Mouse (Mus musculus): ENCODE measurements at regions not wholly inside any gene's neighbourhood (a gene's known extent, or its start where the extent isn't known, plus 50 kb on each side); places are given as distances from the start of the nearest gene placed in this dataset.
"Not testable (repeated sequence)": the region's sequence is repeated elsewhere in the genome, so short reads cannot be mapped to it uniquely, and the experiment has no call there.

DNA sequence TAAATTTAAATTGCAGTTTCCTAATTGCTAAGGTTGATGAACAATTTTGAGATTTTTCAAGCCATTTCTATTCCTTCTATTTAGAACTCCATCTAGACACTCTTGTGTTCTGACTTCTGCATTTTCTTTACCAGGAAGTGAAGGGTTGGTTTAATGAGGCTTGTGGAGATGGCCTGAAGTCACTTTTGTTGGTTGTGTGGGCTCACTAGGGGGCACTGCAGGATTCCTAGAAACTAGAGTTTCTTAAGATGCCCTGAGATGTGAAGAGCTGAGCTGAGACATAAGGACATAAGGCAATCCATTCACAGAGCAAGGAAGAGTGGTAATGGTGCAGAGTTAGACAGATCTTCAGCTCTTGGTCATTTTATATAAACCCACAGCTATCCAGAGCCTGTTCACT lies 656.6 kb downstream of the Dad1 start:
- in situ Hi-C loops (cut with MboI) = not testable (repeated sequence)

- in situ Hi-C loops (cut with MboI) = not testable (repeated sequence)
Measured at GRCm38 (mm10) chr14:53590601-53591000, 663.3 kb downstream of the Dad1 start.

DNA sequence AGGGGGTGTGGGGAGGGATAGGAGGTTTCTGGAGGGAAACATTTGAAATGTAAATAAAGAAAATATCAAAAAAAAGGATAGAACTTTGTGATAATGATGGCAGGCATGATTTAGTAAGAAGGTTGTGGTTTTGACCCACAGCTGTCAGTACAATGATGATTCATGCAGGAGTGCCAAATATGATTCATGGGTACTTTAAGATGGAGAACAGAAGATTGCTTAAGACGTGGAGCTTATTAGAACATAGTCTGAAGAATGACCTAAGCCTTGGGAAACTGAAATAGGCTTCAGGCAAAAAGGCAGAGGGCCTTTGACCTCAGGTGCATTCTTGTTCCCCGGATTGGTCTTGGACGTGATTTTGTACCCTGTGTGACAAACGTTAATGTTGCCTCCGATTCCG lies 671.4 kb downstream of the Dad1 start:
- in situ Hi-C loops (cut with MboI) = not testable (repeated sequence)

DNA sequence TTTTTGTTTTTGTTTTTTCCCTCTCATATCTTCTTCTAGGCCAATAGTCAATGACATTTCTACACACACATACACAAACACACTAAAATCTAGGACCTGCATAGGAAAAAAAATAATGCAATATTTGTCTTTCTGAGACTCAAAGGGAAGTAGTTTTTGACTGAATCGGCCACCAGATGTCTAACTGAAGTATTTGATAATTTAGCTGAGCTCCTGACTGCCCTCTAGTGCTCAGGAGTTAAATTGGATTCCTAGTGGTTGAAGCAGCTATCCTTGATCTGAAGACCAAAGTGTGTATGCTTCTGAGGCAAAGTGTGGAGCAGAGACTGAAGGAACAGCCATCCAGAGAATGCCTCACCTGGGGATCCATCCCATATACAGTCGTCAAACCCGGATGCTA lies 672.2 kb downstream of the Dad1 start:
- in situ Hi-C loops (cut with MboI) = not testable (repeated sequence)

DNA sequence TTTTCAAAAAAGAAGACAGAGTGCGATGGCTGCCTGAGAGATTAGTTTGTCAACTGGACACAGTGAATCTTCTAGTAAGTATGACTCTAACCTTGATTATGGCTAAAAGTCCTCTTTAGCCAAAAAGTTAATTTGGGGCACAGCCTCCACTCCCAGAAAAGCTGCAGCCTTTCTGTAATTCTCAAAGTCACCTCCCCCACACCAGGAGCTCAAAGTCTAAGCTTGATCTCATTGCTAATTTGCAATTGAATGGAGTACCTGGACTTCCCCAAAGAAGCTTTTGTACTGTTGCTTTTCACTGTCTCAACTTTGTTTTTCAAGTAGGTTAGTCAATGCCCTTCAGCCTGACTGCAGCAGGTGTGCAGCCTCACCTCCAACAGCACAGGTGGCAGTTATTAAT lies 677.0 kb downstream of the Dad1 start:
- in situ Hi-C loops (cut with MboI) = not testable (repeated sequence)

DNA sequence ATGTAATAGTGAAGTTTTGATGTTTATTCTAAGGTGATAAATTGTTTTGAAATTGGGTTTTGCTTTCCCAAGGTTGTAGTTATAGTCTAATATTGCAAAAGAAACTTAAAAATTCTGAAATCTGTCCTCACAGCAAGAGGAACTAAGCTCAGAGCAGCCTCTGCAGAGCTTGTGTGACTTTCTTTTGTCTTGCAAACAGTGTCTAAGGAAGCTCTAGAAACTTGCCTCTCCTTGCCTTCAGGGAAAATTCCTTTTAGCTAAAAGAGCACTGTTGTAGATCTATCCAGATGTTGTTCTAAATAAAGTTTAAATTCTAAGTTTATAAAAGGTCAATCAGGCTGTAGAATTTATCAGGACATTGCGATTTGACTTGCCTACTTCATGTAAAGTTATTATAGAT lies 681.2 kb downstream of the Dad1 start:
- in situ Hi-C loops (cut with MboI) = not testable (repeated sequence)

DNA sequence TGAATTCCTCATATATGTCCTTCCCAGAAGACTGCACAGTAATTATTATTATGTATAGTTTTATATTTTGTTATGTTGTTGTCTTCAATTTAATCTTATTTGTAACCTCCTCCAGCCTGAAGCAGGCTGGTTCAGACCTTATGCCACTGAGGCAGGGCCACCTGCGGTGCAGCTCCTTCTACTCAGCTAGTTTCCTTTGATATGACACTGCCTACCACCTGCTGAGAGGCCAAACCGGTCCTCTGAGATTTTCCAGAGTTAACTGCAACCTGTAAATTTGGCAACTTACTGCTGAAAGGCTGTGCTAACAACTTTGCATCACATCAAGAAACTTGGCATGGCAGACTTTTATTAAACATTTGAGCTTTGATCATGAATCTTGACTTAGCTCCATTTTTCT lies 691.3 kb downstream of the Dad1 start:
- in situ Hi-C loops (cut with MboI) = no loop called here

GRCm38 (mm10) chr14:53560146-53560545 lies 693.8 kb downstream of the Dad1 start:
- in situ Hi-C loops (cut with MboI) = not testable (repeated sequence)

DNA sequence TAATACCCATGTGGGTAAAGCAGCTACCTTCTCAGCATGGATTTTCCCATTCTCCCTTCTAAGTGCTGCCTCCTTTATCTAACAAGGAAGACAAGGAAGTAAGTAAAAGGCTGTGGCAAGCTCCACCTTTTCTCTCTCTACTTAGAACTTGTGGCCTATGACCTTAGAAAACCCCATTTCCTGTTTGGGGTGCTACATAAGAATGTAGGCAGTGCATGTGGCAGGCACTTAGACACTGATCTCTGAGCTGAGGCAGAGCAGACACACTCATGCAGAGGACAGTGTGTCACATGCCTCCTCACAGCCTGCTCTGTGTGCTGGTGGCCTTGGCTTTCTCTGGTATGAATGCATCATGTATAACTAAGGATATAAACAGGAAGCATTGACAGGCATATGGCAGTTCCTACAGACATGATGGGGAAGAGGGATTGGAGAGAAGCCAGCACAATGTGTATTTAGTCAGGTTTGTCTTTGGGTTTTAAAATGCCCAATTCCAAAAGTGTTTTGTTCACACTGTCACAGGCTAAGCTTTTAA lies 694.5 kb downstream of the Dad1 start:
- in situ Hi-C loops (cut with MboI) = not testable (repeated sequence)

DNA sequence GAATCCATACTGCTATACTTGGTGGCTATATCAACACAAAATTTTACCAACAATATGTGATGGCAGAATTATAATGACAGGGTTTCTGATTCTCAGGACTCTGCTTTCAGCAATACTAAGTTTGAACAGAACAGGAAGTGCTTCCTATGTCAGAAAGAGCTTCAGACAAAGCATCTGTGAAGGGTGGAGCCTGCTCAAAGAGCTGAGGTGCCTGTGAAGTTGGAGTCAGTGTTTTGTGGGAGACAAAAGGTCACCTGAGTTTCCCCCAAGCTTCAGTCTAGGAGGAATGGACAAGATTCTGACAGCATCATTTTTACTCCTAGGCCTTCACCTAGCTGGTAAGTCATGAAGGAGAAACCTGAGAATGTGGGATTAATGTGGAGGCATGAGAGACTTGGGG lies 700.1 kb downstream of the Dad1 start:
- in situ Hi-C loops (cut with MboI) = no loop called here

DNA sequence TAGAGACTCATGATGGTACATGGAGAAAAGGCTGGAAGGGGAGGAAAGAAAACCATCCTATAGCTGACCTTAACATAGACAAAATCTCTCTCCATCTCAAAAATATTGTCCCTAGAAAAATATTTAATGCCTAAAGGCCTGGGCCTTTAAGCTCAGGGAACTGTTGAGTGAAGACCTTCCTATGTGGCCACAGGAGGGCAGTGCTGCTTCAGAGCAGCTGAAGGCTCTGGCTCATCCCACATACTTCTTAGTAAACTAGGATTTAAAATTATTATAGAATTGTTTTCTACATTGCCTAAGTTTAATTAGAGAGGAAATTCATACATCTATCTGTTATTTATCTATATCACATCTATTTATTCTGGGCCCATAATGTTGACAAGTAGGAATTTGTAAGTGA lies 706.5 kb downstream of the Dad1 start:
- in situ Hi-C loops (cut with MboI) = not testable (repeated sequence)

GRCm38 (mm10) chr14:53545351-53545750 lies 708.6 kb downstream of the Dad1 start:
- in situ Hi-C loops (cut with MboI) = no loop called here

DNA sequence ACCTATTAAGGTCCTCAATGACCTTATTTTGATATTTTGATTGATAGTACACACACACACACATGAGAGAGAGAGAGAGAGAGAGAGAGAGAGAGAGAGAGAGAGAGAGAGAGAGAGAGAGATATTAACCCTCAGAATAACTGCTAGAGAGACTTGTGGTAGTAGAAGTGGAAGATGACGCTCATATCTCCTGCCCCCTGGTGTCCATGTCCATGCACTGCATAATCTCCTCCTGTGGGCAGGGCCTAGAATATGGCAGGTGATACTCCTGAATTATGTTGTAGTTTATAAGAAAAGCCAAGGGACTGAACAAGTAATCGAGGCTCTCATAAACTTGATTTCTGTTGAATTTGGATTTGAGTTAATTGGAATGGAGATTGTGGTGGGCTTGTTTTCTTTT lies 712.3 kb downstream of the Dad1 start:
- in situ Hi-C loops (cut with MboI) = not testable (repeated sequence)

DNA sequence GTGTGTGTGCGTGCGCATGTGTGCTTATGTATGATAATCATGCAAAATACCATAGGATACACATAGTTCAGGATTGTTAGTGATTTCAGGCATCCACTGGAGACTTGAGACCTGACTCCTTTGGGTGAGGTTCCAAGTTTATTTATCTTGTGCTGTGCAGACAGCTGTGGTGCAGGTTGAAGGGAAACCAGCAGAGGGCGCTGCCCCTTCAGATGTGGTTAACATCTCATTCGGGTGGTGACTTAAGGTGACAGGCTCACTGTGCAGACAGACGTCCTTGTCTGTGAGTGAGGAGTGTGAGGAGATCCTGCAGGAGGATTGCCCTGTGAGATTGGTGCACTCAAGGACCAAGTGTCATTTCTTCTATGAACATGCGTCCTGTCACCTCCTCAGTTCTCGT lies 716.0 kb downstream of the Dad1 start:
- in situ Hi-C loops (cut with MboI) = not testable (repeated sequence)

DNA sequence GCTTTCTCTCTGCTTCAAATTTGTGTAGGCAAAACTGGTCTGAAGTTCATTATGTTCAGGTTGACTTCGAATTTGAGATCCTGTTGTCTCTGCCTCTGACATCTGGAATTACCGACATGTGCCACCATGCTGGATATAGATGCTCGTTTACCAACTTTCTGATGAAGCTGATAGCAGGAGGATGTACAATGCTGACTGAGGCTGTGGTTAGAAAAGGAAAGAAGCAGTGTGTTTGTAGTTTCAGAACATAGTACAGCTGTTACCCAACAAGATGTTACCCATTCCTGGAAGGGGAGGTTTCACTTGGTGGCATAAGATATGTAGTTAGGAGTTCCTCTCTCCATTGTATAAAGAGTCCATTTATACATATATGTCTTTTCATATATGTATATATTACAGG lies 730.5 kb downstream of the Dad1 start:
- in situ Hi-C loops (cut with MboI) = not testable (repeated sequence)

GRCm38 (mm10) chr14:53518954-53519353 lies 735.0 kb downstream of the Dad1 start:
- in situ Hi-C loops (cut with MboI) = not testable (repeated sequence)

- in situ Hi-C loops (cut with MboI) = not testable (repeated sequence)
Measured at GRCm38 (mm10) chr14:53516623-53517238, 737.2 kb downstream of the Dad1 start.

GRCm38 (mm10) chr14:53505389-53505788 lies 748.5 kb downstream of the Dad1 start:
- in situ Hi-C loops (cut with MboI) = not testable (repeated sequence)

GRCm38 (mm10) chr14:53488383-53488782 lies 765.5 kb downstream of the Dad1 start:
- in situ Hi-C loops (cut with MboI) = not testable (repeated sequence)

GRCm38 (mm10) chr14:53487611-53488010 lies 766.3 kb downstream of the Dad1 start:
- in situ Hi-C loops (cut with MboI) = not testable (repeated sequence)

GRCm38 (mm10) chr14:53474170-53474569 lies 779.7 kb downstream of the Dad1 start:
- in situ Hi-C loops (cut with MboI) = not testable (repeated sequence)

GRCm38 (mm10) chr14:53460790-53461189 lies 793.1 kb downstream of the Dad1 start:
- in situ Hi-C loops (cut with MboI) = not testable (repeated sequence)

- in situ Hi-C loops (cut with MboI) = no loop called here
Measured at GRCm38 (mm10) chr14:53454001-53454400, 799.9 kb downstream of the Dad1 start.

DNA sequence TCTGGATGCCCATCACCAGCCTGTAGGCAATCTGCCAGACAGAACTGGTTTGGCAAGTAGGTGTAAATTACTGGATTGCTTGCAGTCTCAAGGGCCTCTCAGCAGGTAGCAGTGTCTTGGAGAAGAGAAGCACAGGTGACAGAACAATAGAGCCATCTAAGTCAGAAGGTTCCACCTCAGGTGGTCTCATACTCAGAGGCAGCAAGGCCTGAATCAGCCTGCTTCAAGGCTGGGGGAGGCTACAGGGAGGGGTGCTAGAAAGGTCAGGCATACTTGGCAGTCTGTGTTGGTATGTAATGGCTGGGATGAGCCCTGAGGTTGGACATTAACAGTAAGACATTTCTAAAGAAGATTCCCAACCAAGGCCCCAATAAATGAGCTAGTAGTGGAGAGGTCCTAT lies 814.3 kb downstream of the Dad1 start:
- in situ Hi-C loops (cut with MboI) = not testable (repeated sequence)

Data from mature B cell (primary cell).